Mouse (Mus musculus) gonadal fat pad, adult 2 months (tissue): Measurements from ENCODE around the gene Plch2. TPM values are rescaled to one million over a fixed set of nuclear protein-coding genes. Genes with fewer than 3 reads are reported as not detected.

Experiments used
- polyA plus RNA-seq: library from polyadenylated mRNA; depleted of rRNA; stranded (reverse); fragments of >200 nt; gene quantifications from 2 replicates; pipeline ENCODE4 v1.2.3, GENCODE M21; 2012; rRNA removed

Gene Plch2
- polyA plus RNA-seq, 1 experiment, result 7.8 TPM

Other genes starting within 250 kb of the Plch2 start
- 0.92 and 1.3 TPM in 2 replicates for gene Ttc34, start 219.3 kb downstream of the Plch2 start, polyA plus RNA-seq
- 0.32 and 0.56 TPM in 2 replicates for gene Mmel1, start 187.2 kb downstream of the Plch2 start, polyA plus RNA-seq
- 54.8 and 120 TPM in 2 replicates for gene Fam213b, start 157.6 kb downstream of the Plch2 start, polyA plus RNA-seq
- gene Tnfrsf14, start 128.2 kb downstream of the Plch2 start, polyA plus RNA-seq, result 16.2 and 18.6 TPM in 2 replicates
- 0.32 and 0.69 TPM in 2 replicates for gene Hes5, start 95.9 kb downstream of the Plch2 start, polyA plus RNA-seq
- 33.1 and 36.1 TPM in 2 replicates for gene Pank4, start 92.7 kb downstream of the Plch2 start, polyA plus RNA-seq
- 17.1 and 20.4 TPM in 2 replicates for gene Pex10, start 10.2 kb upstream of the Plch2 start, polyA plus RNA-seq
- 94.6 and 115 TPM in 2 replicates for gene Rer1, start 29.6 kb upstream of the Plch2 start, polyA plus RNA-seq
- 7.7 and 10.2 TPM in 2 replicates for gene Morn1, start 29.8 kb upstream of the Plch2 start, polyA plus RNA-seq
- 61.5 and 79.7 TPM in 2 replicates for gene Ski, start 165.8 kb upstream of the Plch2 start, polyA plus RNA-seq
- gene Faap20, start 193.0 kb upstream of the Plch2 start, polyA plus RNA-seq, result 49.1 and 78.4 TPM in 2 replicates